Mouse (Mus musculus): ENCODE measurements around the gene Gm10197. TPM values are rescaled to one million over a fixed set of nuclear protein-coding genes. Genes with fewer than 3 reads are reported as not detected.
"Not testable (repeated sequence)": the region's sequence is repeated elsewhere in the genome, so short reads cannot be mapped to it uniquely, and the experiment has no call there.

Gene Gm10197
- polyA plus RNA-seq, 1 experiment: not detected

DNA sequence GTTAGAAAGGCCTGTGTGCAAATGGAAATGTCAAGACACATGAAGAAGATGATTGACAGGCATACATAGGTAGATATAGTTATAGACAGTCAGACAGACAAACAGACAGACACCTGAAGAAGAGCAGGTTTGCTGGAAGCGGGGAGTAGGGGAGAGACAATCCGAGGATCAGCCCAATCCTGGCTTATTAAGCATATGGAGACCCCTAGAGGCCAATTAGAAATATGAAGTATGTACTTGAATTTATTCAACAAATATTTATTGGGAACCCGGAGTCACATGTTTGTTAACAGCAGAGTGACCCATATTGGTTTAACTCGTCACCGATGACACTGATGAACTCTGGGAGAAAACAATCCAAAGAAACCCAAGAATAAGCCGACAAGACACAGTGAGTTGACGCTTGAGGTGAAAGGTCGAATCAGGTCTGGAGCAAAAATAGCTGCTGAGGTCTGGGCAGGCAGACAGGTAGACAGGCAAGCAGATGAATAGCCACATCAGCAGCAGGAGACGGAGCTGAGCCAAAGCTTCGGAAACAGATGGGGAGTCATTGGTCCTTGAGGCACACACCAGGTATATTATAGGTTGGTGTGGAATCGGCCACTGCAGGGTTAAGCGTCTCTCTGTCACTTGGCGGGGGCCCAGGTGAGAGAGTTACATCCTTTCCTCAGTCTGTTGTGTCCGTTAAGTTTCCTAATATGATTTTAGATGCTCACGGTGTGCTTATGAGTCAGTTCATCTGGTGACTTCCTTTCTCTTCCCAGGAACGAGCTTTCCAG is 29.0 kb upstream of the Gm10197 start:
- no peak for TF ChIP-seq POLR2A (IDR thresholded peaks at IDR 0.05; ENCODE audit: control insufficient read depth, low read depth, low read length)
- H3K4me3 ChIP-seq (ENCODE audit: control insufficient read depth, low read depth, low read length): no peak overlapping the region
- H3K36me3 ChIP-seq (ENCODE audit: control insufficient read depth, insufficient read depth, low read length): no peaks in the 10 kb centered on the region
- H3K4me1 ChIP-seq (ENCODE audit: control insufficient read depth, insufficient read depth, low read length): peaks cover 5% of the 10 kb centered on the region
- no peak overlapping the region for H3K27ac ChIP-seq (ENCODE audit: control insufficient read depth, insufficient read depth, low read depth, low read length)
- H3K27me3 ChIP-seq (ENCODE audit: control insufficient read depth, insufficient read depth, low read length): no peaks in the 10 kb centered on the region

DNA sequence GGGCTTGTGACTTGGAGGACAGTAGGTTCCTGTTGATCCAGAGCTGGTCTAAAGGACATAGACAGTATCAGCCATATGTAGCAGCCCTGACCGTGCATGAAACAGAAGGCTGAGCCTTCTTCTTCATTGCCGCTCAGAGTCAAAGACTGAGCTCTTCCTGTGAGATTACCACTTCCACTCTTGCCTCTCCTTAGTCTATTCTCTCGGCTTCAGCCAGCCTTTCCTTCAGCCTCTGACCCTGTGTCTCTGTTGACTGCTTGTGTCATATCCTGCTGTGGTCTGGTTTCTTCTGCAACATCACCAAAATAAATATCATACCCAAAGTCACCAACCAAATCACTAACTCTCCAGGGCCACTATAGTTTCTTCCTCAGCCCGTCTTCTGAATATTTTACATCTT is 27.6 kb upstream of the Gm10197 start:
- TF ChIP-seq POLR2A (IDR thresholded peaks at IDR 0.05; ENCODE audit: control insufficient read depth, low read depth, low read length) (no peak), CTCF (IDR thresholded peaks at IDR 0.05; ENCODE audit: control insufficient read depth, insufficient read depth, insufficient replicate concordance, low read depth, low read length) (no peak)
- H3K4me3 ChIP-seq (ENCODE audit: control insufficient read depth, low read depth, low read length): no peak overlapping the region
- H3K4me1 ChIP-seq (ENCODE audit: control insufficient read depth, insufficient read depth, low read length): peaks cover 5% of the 10 kb centered on the region
- H3K27ac ChIP-seq (ENCODE audit: control insufficient read depth, insufficient read depth, low read depth, low read length): no peak overlapping the region
- no peaks in the 10 kb centered on the region for H3K36me3 ChIP-seq (ENCODE audit: control insufficient read depth, insufficient read depth, low read length)
- no peaks in the 10 kb centered on the region for H3K27me3 ChIP-seq (ENCODE audit: control insufficient read depth, insufficient read depth, low read length)

DNA sequence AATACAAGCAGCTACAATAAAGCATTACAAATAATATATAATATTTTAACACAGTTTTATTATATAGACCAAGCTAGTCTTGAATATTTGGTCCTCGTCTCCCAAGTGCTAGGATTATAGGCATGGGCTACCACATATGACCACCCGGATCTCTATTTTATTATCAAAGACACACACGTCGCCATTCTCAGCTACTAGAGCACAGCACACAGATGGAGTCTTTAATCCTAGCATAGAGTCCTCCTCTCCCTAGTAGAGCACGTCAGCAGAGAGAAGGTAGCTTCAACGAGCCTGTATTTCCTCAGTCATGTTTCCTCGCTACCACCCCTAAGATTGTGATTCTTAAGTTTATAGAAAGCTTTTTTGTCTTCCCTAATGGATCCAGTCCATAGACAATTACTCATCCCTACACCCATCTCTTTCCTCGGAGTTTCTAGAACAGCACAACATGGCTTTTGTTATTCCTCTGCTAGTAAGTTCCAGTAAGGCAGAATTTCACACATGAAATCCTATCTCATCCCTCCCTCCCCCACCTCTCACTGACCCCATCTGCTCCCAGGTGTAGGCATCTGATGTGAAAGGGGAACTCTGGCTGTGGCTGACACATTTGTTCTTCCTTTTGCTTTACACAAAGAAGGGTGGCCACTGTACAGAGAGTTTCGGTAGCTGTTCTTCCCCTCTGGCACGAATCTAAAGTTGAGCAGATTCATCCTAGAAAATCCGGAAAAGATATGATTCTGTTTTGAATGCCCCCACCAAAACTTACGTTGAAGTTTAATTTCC is 26.1 kb upstream of the Gm10197 start:
- Histone ChIP-seq H3K36me3 (ENCODE audit: control insufficient read depth, insufficient read depth, low read length) (no peaks in the 10 kb centered on the region), H3K27ac (ENCODE audit: control insufficient read depth, insufficient read depth, low read depth, low read length) (no peak overlapping the region), H3K4me3 (ENCODE audit: control insufficient read depth, low read depth, low read length) (no peak overlapping the region), H3K4me1 (ENCODE audit: control insufficient read depth, insufficient read depth, low read length) (no peaks in the 10 kb centered on the region), H3K27me3 (ENCODE audit: control insufficient read depth, insufficient read depth, low read length) (no peaks in the 10 kb centered on the region)
- TF ChIP-seq POLR2A (IDR thresholded peaks at IDR 0.05; ENCODE audit: control insufficient read depth, low read depth, low read length): no peak
- TF ChIP-seq CTCF (IDR thresholded peaks at IDR 0.05; ENCODE audit: control insufficient read depth, insufficient read depth, insufficient replicate concordance, low read depth, low read length): no peak

DNA sequence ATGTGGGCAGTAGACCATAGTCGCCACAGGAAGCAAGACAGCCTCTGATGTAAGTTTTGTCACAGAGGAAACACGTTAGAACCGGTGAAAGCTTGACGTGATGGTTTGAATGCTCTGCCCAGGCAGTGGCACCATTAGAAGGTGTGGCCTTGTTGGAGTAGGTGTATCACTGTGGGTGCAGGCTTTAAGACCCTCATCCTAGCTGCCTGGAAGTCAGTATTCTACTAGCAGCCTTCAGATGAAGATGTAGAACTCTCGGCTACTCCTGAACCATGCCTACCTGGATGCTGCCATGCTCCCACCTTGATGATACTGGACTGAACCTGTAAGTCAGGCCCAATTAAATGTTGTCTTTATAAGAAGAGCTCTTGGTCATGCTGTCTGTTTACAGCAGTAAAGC is 24.2 kb upstream of the Gm10197 start:
- H3K4me3 ChIP-seq (ENCODE audit: control insufficient read depth, low read depth, low read length); H3K4me1 ChIP-seq (ENCODE audit: control insufficient read depth, insufficient read depth, low read length); H3K27ac ChIP-seq (ENCODE audit: control insufficient read depth, insufficient read depth, low read depth, low read length); H3K36me3 ChIP-seq (ENCODE audit: control insufficient read depth, insufficient read depth, low read length); H3K27me3 ChIP-seq (ENCODE audit: control insufficient read depth, insufficient read depth, low read length): not testable (repeated sequence)

DNA sequence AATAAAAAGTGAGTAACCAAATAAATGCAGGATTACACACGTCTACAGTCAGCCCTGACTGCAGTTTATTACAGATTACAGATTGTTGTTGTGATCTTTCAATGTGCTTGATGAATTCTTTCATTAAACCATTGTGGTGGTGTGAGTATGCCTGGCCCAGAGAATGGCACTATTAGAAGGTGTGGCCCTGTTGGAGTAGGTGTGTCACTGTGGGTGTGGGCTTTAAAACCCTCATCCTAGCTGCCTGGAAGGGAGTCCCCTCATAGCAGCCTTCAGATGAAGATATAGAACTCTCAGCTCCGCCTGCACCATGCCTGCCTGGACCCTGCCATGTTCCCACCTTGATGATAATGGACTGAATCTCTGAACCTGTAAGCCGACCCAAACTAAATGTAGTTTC is 23.4 kb upstream of the Gm10197 start:
- not testable (repeated sequence) for H3K27me3 ChIP-seq (ENCODE audit: control insufficient read depth, insufficient read depth, low read length); H3K36me3 ChIP-seq (ENCODE audit: control insufficient read depth, insufficient read depth, low read length); H3K4me3 ChIP-seq (ENCODE audit: control insufficient read depth, low read depth, low read length)

DNA sequence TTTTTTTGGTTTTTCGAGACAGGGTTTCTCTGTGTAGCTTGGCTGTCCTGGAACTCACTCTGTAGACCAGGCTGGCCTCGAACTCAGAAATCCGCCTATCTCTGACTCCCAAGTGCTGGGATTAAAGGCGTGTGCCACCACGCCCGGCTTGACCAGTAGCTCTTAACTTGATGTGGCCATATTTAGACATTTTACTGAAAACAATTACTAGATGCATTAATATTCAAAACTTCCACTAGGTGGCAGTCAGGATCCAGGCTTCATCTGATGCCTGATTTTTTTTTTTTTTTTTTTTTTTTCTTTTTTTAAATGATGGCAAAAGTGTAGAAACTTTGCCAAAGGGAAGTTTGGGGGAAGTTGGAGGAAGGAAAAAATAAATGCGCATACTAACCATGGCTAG is 23.0 kb upstream of the Gm10197 start:
- H3K4me3 ChIP-seq (ENCODE audit: control insufficient read depth, low read depth, low read length): no peak overlapping the region
- H3K27ac ChIP-seq (ENCODE audit: control insufficient read depth, insufficient read depth, low read depth, low read length): no peak overlapping the region
- H3K27me3 ChIP-seq (ENCODE audit: control insufficient read depth, insufficient read depth, low read length): no peaks in the 10 kb centered on the region
- peaks cover 3% of the 10 kb centered on the region for H3K4me1 ChIP-seq (ENCODE audit: control insufficient read depth, insufficient read depth, low read length)
- no peak for TF ChIP-seq POLR2A (IDR thresholded peaks at IDR 0.05; ENCODE audit: control insufficient read depth, low read depth, low read length)
- no peak for TF ChIP-seq CTCF (IDR thresholded peaks at IDR 0.05; ENCODE audit: control insufficient read depth, insufficient read depth, insufficient replicate concordance, low read depth, low read length)
- no peaks in the 10 kb centered on the region for H3K36me3 ChIP-seq (ENCODE audit: control insufficient read depth, insufficient read depth, low read length)

More for the DNA sequence above, 23.4 kb upstream of the Gm10197 start:
- H3K4me1 ChIP-seq (ENCODE audit: control insufficient read depth, insufficient read depth, low read length); H3K27ac ChIP-seq (ENCODE audit: control insufficient read depth, insufficient read depth, low read depth, low read length): not testable (repeated sequence)

DNA sequence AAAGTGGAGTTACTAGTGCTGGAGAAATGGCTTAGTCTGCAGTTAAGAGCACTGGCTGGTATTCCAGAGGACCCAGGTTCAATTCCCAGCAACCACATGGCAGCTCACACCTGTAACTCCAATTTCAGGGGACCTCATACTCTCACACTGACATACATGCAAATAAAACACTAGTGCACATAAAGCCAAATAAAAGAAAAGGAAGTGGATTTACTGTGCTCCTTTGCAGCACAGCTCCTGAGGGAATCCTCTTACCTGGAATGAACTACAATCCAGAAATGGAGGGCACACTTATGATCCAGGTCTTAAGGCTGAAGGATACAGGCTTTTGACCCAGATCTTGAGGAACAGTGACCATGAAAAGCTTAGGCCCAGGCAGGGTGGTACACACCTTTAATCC is 22.1 kb upstream of the Gm10197 start:
- no peaks in the 10 kb centered on the region for H3K27me3 ChIP-seq (ENCODE audit: control insufficient read depth, insufficient read depth, low read length)
- TF ChIP-seq POLR2A (IDR thresholded peaks at IDR 0.05; ENCODE audit: control insufficient read depth, low read depth, low read length): no peak
- TF ChIP-seq CTCF (IDR thresholded peaks at IDR 0.05; ENCODE audit: control insufficient read depth, insufficient read depth, insufficient replicate concordance, low read depth, low read length): no peak
- H3K4me3 ChIP-seq (ENCODE audit: control insufficient read depth, low read depth, low read length): no peak overlapping the region
- H3K27ac ChIP-seq (ENCODE audit: control insufficient read depth, insufficient read depth, low read depth, low read length): no peak overlapping the region
- no peaks in the 10 kb centered on the region for H3K36me3 ChIP-seq (ENCODE audit: control insufficient read depth, insufficient read depth, low read length)
- peaks cover 3% of the 10 kb centered on the region for H3K4me1 ChIP-seq (ENCODE audit: control insufficient read depth, insufficient read depth, low read length)

Data from testis, adult 2 months (tissue).